Mouse (Mus musculus) heart, embryonic 16.5 days (tissue): ENCODE results near the gene Gjd3. TPM values are rescaled to one million over a fixed set of nuclear protein-coding genes. Genes with fewer than 3 reads are reported as not detected.
A peak's percentile ranks its signal among the peaks of the same experiment; 100 is the strongest.

ENCODE experiments used
- ATAC-seq: fragments of 200-750 bp; cut with Nextera tagmentation; replicated peaks from 2 replicates; pipeline ENCODE4 v1.8.0; 2017; ENCODE audit warnings: moderate number of reproducible peaks; ENCODE audit not compliant: insufficient read depth, low FRiP score; ENCODE audit errors: extremely low read depth
- H3K27ac ChIP-seq: fragments of 300-500 bp; sonication (generic); 2 replicates; pipeline ENCODE4 v1.5.1; 2014; ENCODE audit warnings: mild to moderate bottlenecking, low read length, control low read depth, moderate library complexity
- H3K27me3 ChIP-seq: fragments of 300-500 bp; sonication (generic); 2 replicates; pipeline ENCODE4 v1.6.1; 2014; ENCODE audit warnings: low read length, mixed read lengths; ENCODE audit not compliant: control insufficient read depth, insufficient read depth
- H3K36me3 ChIP-seq: fragments of 300-500 bp; sonication (generic); 2 replicates; pipeline ENCODE4 v1.6.1; 2014; ENCODE audit not compliant: control insufficient read depth, insufficient read depth
- H3K4me1 ChIP-seq: fragments of 300-500 bp; sonication (generic); 2 replicates; pipeline ENCODE4 v1.6.1; 2014; ENCODE audit warnings: low read length, mixed read lengths; ENCODE audit not compliant: control insufficient read depth, insufficient read depth
- H3K4me2 ChIP-seq: fragments of 300-500 bp; sonication (generic); 2 replicates; pipeline ENCODE4 v1.6.1; 2014; ENCODE audit warnings: low read depth, mild to moderate bottlenecking, control low read depth, low read length
- H3K4me3 ChIP-seq: fragments of 300-500 bp; sonication (generic); 2 replicates; pipeline ENCODE4 v1.5.1; 2014; ENCODE audit warnings: mild to moderate bottlenecking, control low read depth, low read length
- H3K9ac ChIP-seq: fragments of 300-500 bp; sonication (generic); 2 replicates; pipeline ENCODE4 v1.6.1; 2014; ENCODE audit warnings: low read length, control low read depth
- H3K9me3 ChIP-seq: fragments of 300-500 bp; sonication (generic); replicated peaks from 2 replicates; pipeline ENCODE4 v1.6.1; 2016; ENCODE audit warnings: low read length; ENCODE audit not compliant: control insufficient read depth
- WGBS: fragments of 180-500 bp; shearing (Covaris S2); extraction: QIAGEN DNeasy Blood & Tissue Kit; methylation state at CpG from one replicate; pipeline ENCODE4 v1.1.7; 2014; 5-methylcytosine and 5-hydroxymethylcytosine counted together
- polyA plus RNA-seq: library from polyadenylated mRNA; unstranded; fragments of >200 nt; fragmentation: Nextera tagmentation; extraction: Ambion mirVana; gene quantifications from 2 replicates; pipeline ENCODE4 v1.2.1, GENCODE M21; 2015

Gjd3 gene
- polyA plus RNA-seq, 1 experiment from 2014 or later = 4.5 TPM

DNA sequence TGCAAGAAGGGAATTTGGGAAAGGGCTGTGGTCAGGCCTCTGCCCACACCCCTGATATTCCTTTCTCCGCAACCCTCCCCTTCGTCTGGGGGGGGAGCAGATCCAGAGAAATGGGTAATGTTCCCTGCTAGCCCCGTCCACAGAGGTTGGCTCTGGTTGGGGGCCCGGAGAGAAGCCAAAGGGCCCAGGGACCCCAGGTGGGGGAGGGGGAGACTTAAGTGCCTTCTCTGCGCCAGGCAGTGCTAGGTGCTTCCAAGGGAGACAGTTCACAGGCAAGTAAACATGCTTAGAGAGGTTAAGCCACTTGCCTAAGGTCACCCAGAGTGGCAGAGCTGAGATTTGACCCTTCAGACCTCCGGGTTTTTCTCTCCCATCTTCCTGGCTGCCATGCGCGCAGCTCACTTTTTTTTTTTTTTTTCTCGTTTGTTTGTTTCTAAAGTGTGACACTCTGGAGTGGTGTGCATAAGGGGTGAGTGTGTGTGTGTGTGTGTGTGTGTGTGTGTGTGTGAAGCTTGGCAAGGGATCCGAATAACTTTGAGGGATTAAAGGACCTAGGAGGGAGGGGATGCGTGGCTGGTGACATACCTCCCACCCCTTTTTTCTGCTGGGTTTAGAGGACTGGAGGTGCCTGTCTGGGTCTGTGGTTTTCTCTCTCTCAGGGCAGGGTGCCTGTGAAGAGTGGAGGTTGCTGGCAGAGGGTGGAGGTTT lies 37.8 kb downstream of the Gjd3 start:
- no peak for ATAC-seq
- Histone ChIP-seq H3K9ac (peak overlapping the region; percentile 70), H3K36me3 (no peaks in the 10 kb centered on the region), H3K4me1 (peaks cover 93% of the 10 kb centered on the region), H3K4me3 (no peak overlapping the region), H3K9me3 (no peaks in the 10 kb centered on the region), H3K27ac (peak overlapping the region; percentile 55), H3K27me3 (no peaks in the 10 kb centered on the region), H3K4me2 (peak overlapping the region; percentile 21)
- WGBS = 37% methylated on average over 11 of the region's 11 CpGs

GRCm38 (mm10) chr11:98943741-98944461 lies 38.9 kb downstream of the Gjd3 start:
- peaks cover 93% of the 10 kb centered on the region for H3K4me1 ChIP-seq
- H3K4me3 ChIP-seq = peak overlapping the region; percentile 5; the same call in 1 of the 2 replicates
- no peaks in the 10 kb centered on the region for H3K36me3 ChIP-seq
- peak overlapping the region; percentile 93 for H3K9ac ChIP-seq
- H3K4me2 ChIP-seq = peak overlapping the region; percentile 96
- H3K27ac ChIP-seq = peak overlapping the region; percentile 100
- no peak for ATAC-seq
- no peaks in the 10 kb centered on the region for H3K27me3 ChIP-seq
- no peaks in the 10 kb centered on the region for H3K9me3 ChIP-seq
- 28% methylated on average over 14 of the region's 14 CpGs for WGBS

GRCm38 (mm10) chr11:98942923-98943641 lies 39.7 kb downstream of the Gjd3 start:
- H3K4me3 ChIP-seq = peak overlapping the region; percentile 5; the same call in 1 of the 2 replicates
- peaks cover 93% of the 10 kb centered on the region for H3K4me1 ChIP-seq
- peak; percentile 45 for ATAC-seq
- H3K36me3 ChIP-seq = no peaks in the 10 kb centered on the region
- H3K27me3 ChIP-seq = no peaks in the 10 kb centered on the region
- H3K4me2 ChIP-seq = peak overlapping the region; percentile 96
- no peaks in the 10 kb centered on the region for H3K9me3 ChIP-seq
- peak overlapping the region; percentile 100 for H3K27ac ChIP-seq
- WGBS = 38% methylated on average over 8 of the region's 8 CpGs
- peak overlapping the region; percentile 93 for H3K9ac ChIP-seq

DNA sequence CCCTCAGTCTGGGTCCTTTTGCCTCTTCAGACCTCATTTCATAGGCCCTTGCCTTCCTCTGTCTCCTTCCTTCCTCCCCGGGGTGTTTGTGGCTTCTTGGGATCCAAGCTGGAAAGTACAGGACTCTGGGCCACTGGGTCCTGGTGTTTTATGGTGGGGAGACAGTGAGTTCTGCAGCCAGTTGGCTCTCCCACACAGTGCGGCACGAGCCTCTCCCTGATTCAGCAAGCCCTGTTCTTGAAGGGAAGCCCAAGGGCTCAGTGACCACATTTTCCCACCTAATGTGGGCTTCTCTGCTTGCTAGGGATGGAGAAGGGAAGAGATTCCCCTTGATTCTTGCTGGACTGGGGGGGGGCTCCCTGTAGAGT lies 40.3 kb downstream of the Gjd3 start:
- Histone ChIP-seq H3K9ac (peak overlapping the region; percentile 93), H3K4me2 (peak overlapping the region; percentile 96), H3K4me1 (peaks cover 88% of the 10 kb centered on the region), H3K27me3 (no peaks in the 10 kb centered on the region), H3K36me3 (no peaks in the 10 kb centered on the region), H3K4me3 (peak overlapping the region; percentile 92), H3K27ac (peak overlapping the region; percentile 100), H3K9me3 (no peaks in the 10 kb centered on the region)
- 15% methylated on average over 3 of the region's 3 CpGs for WGBS
- ATAC-seq = 0 out of 2 replicates have a peak, but pooled peaks have one; percentile 0

DNA sequence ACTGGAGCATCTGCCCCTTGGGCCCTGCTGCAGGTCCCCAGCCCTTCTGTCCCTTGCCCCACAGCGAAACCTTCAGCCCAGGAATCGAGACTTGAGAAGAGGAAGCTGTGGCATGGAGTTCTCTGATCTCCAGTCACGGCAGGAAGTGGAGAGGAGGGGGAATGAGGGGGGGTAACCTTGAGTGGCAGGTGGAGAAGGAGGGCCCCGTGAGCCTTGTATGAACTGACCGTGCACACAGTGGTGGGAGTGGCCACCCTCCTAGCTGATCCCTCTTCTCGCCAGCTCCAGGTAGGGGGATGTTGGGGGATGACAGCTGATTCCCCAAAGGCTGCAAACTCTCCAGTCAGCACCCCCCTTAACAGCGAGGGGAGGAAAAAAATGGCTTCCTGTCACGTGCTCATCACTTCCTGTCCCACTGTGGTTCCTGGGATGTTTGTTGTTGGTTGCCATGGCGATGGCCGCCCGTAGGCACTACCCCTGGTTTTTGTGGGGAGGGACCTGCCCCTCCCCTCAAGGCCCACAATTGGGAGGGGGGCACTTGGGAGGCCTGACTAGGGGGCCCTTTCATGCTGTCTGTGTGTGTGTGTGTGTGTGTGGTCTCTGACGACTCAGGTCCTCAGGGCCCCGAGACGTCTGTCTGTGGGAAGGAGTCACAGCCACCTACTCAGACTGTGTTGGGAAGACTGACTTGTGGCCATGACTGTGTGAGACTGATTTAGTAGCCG lies 40.8 kb downstream of the Gjd3 start:
- Histone ChIP-seq H3K9ac (peak overlapping the region; percentile 93), H3K27me3 (no peaks in the 10 kb centered on the region), H3K9me3 (no peaks in the 10 kb centered on the region), H3K27ac (peak overlapping the region; percentile 100), H3K36me3 (no peaks in the 10 kb centered on the region), H3K4me3 (peak overlapping the region; percentile 92), H3K4me1 (peaks cover 83% of the 10 kb centered on the region), H3K4me2 (peak overlapping the region; percentile 96)
- WGBS = 1% methylated on average over 14 of the region's 15 CpGs
- ATAC-seq = peak; percentile 6

DNA sequence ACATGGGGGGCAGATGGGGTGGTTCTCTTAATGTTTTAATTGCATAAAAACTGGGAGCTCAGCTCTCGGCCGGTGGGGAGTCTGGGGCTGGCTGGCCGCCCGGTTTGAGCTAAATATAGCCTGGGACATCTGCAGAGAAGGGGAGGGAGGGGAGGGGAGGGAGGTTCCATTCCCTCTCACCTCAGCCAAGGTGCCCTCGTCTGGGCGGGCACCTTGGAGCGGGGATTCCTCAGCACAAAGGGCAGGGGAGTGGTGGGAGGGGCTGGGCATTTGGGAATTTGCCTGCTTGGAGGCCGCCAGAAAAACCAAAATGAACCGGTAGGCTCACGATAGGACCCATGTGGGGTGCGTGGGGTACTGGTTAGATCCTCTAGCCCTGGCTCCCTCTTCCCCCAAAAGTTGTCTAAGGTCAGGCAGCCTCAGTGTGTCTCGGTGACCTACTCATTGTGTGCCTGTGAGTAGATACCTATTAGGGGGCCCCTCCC lies 41.4 kb downstream of the Gjd3 start:
- Histone ChIP-seq H3K4me1 (peaks cover 88% of the 10 kb centered on the region), H3K36me3 (no peaks in the 10 kb centered on the region), H3K4me3 (peak overlapping the region; percentile 92), H3K9ac (peak overlapping the region; percentile 93), H3K4me2 (peak overlapping the region; percentile 96), H3K27ac (peak overlapping the region; percentile 100), H3K27me3 (no peaks in the 10 kb centered on the region), H3K9me3 (no peaks in the 10 kb centered on the region)
- peak; percentile 30; the same call in 1 of the 2 replicates for ATAC-seq
- WGBS = 2% methylated on average over 12 of the region's 12 CpGs

DNA sequence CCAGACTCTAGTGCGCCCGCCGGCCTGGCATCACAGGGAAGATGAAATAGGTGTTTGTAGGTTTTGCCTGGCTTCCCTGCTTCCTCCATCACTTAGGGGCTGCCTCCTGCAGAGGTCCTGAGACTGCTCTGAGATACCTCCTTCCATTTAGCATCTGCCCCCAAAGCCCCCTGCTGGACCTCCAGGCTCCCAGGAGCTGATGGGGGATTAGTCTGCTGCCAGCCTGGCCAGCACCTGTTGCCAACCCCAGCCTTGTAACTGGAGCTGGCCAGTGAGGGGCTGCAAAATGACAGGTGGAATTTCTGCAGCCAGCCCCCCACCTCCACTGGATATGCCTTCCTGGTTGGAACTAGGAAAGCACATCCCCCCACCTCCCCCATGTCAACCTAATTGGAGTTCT lies 42.0 kb downstream of the Gjd3 start:
- Histone ChIP-seq H3K4me1 (peaks cover 87% of the 10 kb centered on the region), H3K27me3 (no peaks in the 10 kb centered on the region), H3K36me3 (no peaks in the 10 kb centered on the region), H3K27ac (peak overlapping the region; percentile 100), H3K9ac (peak overlapping the region; percentile 93), H3K4me2 (peak overlapping the region; percentile 96), H3K4me3 (peak overlapping the region; percentile 92), H3K9me3 (no peaks in the 10 kb centered on the region)
- no peak for ATAC-seq
- WGBS = 12% methylated on average over 3 of the region's 3 CpGs

GRCm38 (mm10) chr11:98939953-98940641 lies 42.7 kb downstream of the Gjd3 start:
- Histone ChIP-seq H3K36me3 (0 out of 2 replicates have a peak, but pooled peaks cover 4% of the 10 kb centered on the region), H3K9ac (peak overlapping the region; percentile 93), H3K4me3 (peak overlapping the region; percentile 92)

More at GRCm38 (mm10) chr11:98939953-98940641, 42.7 kb downstream of the Gjd3 start:
- WGBS = 39% methylated on average over 11 of the region's 11 CpGs
- peaks cover 86% of the 10 kb centered on the region for H3K4me1 ChIP-seq
- H3K27ac ChIP-seq = peak overlapping the region; percentile 100
- no peaks in the 10 kb centered on the region for H3K27me3 ChIP-seq
- no peak for ATAC-seq
- H3K9me3 ChIP-seq = no peaks in the 10 kb centered on the region
- H3K4me2 ChIP-seq = peak overlapping the region; percentile 96
